ENCODE assay signal across 9 mouse cellular contexts in the genomic region with DNA sequence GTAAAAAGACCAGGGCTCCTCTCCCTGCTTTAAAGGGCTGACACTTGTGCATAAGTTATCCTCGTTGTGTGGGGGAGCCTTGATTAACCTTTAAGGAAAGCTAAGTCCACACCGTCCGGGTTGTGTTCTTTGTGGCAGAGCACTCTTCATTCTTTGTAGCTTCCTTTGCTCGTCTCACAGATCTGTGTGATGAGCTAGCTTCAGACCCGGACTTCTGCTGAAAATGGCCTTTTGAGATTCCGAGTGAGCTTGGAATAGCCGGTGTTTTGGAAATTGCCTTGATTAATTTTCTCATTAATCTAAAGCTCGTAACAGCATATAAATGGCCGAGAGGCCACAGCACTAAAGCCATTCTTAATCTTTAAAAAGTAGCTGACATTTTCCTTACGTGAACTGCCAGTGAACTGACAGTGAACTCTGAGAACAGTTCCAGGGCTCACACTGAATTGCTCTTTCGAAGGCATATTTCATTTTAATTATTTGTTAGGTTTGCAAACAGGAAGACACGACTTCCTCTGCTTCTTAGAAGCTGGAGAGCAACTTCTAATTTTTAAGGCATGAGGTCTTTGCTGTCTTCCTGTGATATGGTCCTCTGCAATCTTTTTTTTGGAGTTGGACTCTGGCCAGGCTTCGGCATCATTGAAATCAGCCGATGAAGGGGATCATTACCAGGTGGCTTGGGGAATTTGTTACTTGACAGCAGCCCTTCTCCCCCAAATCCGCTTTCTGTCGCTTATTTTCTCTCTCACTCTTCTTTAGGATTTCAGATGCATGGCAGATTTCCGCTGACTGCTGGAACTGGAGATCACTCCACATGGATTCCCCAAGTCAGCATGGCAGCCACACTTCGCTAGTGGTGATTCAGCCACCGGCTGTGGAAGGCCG. TPM values are rescaled to one million over a fixed set of nuclear protein-coding genes. Genes with fewer than 3 reads are reported as not detected.
DNase-seq lines count a peak whose midpoint lies in the region; ATAC-seq and TF ChIP-seq lines count a peak whose summit lies in the region.
"Had no signal": no experiment of that assay in that cellular context is flagged by ENCODE, and none has a peak within 500 bp of the region (broad histone marks: within the 10 kb centered on the region; RNA-seq: fewer than 3 reads in every experiment).

No protein-coding gene starts in this region.

- H3K4me1 ChIP-seq in forebrain, postnatal 0 days (ENCODE audit: insufficient read depth): peaks cover 4% of the 10 kb centered on the region; the same call in 1 of the 2 replicates
- H3K4me1 ChIP-seq in intestine, postnatal 0 days (replicated peaks; ENCODE audit: control insufficient read depth, insufficient read depth, low read length): no peaks in the 10 kb centered on the region; the same call in 1 of the 2 replicates
- H3K4me1 ChIP-seq in lung, embryonic 16.5 days (replicated peaks; ENCODE audit: control insufficient read depth, insufficient read depth, low read length): peaks cover 36% of the 10 kb centered on the region

- WGBS in forebrain, postnatal 0 days: 40% methylated on average over 20 of the region's 20 CpGs
- 38% methylated on average over 20 of the region's 20 CpGs for WGBS in intestine, postnatal 0 days
- 19% methylated on average over 20 of the region's 20 CpGs for WGBS in lung, embryonic 16.5 days

- H3K27me3 ChIP-seq in forebrain, postnatal 0 days (ENCODE audit: insufficient read depth, low read length): no peaks in the 10 kb centered on the region
- H3K27me3 ChIP-seq in intestine, postnatal 0 days (replicated peaks; ENCODE audit: control insufficient read depth, insufficient read depth, low read length): no peaks in the 10 kb centered on the region
- H3K27me3 ChIP-seq in lung, embryonic 16.5 days (ENCODE audit: control insufficient read depth, insufficient read depth, low read depth, low read length): no peaks in the 10 kb centered on the region
- H3K27me3 ChIP-seq: CH12.LX had no signal

- peak; percentile 25 to 29 for DNase-seq in cerebellum, postnatal 14 days
- no peak for DNase-seq in cerebellum, adult 9-11 months
- DNase-seq in forebrain, postnatal 0 days: no peak
- DNase-seq in ovary, postnatal 10 days (ENCODE audit: low spot score): no peak
- no peak for DNase-seq in adipocyte (ENCODE audit: low spot score)
- DNase-seq in cerebellum, postnatal 36 days: no peak

- 0 out of 2 replicates have a peak overlapping the region, but pooled peaks have one; percentile 70 for H3K9ac ChIP-seq in forebrain, postnatal 0 days
- H3K9ac ChIP-seq in intestine, postnatal 0 days (ENCODE audit: low read depth, low read length): peak overlapping the region; percentile 78; the same call in 1 of the 2 replicates
- peak overlapping the region; percentile 97 for H3K9ac ChIP-seq in lung, embryonic 16.5 days (ENCODE audit: low read length)

- no peaks in the 10 kb centered on the region for H3K9me3 ChIP-seq in forebrain, postnatal 0 days (ENCODE audit: low read length)
- H3K9me3 ChIP-seq in intestine, postnatal 0 days (ENCODE audit: control insufficient read depth): no peaks in the 10 kb centered on the region
- H3K9me3 ChIP-seq in lung, embryonic 16.5 days (ENCODE audit: control insufficient read depth, low read length): no peaks in the 10 kb centered on the region

- no peak for ATAC-seq in forebrain, postnatal 0 days
- no peak for ATAC-seq in intestine, postnatal 0 days
- no peak for ATAC-seq in lung, embryonic 16.5 days (ENCODE audit: low read depth)

- no peak for TF ChIP-seq CTCF in forebrain, postnatal 0 days (IDR thresholded peaks at IDR 0.05; ENCODE audit: low read depth)
- no peak for TF ChIP-seq CTCF in intestine, postnatal 0 days (IDR thresholded peaks at IDR 0.05; ENCODE audit: low read depth)

- no peak overlapping the region for H3K27ac ChIP-seq in forebrain, postnatal 0 days (ENCODE audit: low read depth, low read length)
- H3K27ac ChIP-seq in intestine, postnatal 0 days (ENCODE audit: low read depth, low read length): no peak overlapping the region; the same call in 1 of the 2 replicates
- peak overlapping the region; percentile 44 for H3K27ac ChIP-seq in lung, embryonic 16.5 days (ENCODE audit: low read length)

- H3K36me3 ChIP-seq in forebrain, postnatal 0 days (ENCODE audit: insufficient read depth): peaks cover 16% of the 10 kb centered on the region
- peaks cover 26% of the 10 kb centered on the region for H3K36me3 ChIP-seq in intestine, postnatal 0 days (ENCODE audit: control insufficient read depth, insufficient read depth)
- peaks cover 25% of the 10 kb centered on the region for H3K36me3 ChIP-seq in lung, embryonic 16.5 days (ENCODE audit: control insufficient read depth, insufficient read depth, low read length)

- peak overlapping the region; percentile 80 for H3K4me2 ChIP-seq in forebrain, postnatal 0 days (ENCODE audit: low read depth)
- H3K4me2 ChIP-seq in intestine, postnatal 0 days (replicated peaks; ENCODE audit: low read depth): peak overlapping the region; percentile 76
- H3K4me2 ChIP-seq in lung, embryonic 16.5 days (ENCODE audit: low read depth, low read length): peak overlapping the region; percentile 75

- peak overlapping the region; percentile 72 for H3K4me3 ChIP-seq in forebrain, postnatal 0 days (ENCODE audit: low read depth, low read length)
- peak overlapping the region; percentile 83 for H3K4me3 ChIP-seq in intestine, postnatal 0 days (ENCODE audit: low read depth, low read length)
- H3K4me3 ChIP-seq in lung, embryonic 16.5 days (ENCODE audit: low read length): peak overlapping the region; percentile 95

RNA-seq across cellular contexts. Expression of a gene that starts 2.3 kb away (rescaled TPM):
- total RNA-seq in forebrain, postnatal 0 days (2014; rRNA removed): 21.8 and 26.4 TPM in 2 replicates
- polyA plus RNA-seq in forebrain, postnatal 0 days (2015; fragmentation: Nextera tagmentation; extraction: Ambion mirVana): 7.2 and 7.8 TPM in 2 replicates
- 7.9 and 9.2 TPM in 2 replicates for polyA plus RNA-seq in intestine, postnatal 0 days (2015; fragmentation: Nextera tagmentation; extraction: Ambion mirVana)
- polyA plus RNA-seq in lung, embryonic 16.5 days (2015; fragmentation: Nextera tagmentation; extraction: Ambion mirVana): 17.9 and 18.9 TPM in 2 replicates
- total RNA-seq: CH12.LX had no signal

Comparison
In these comparisons a context has a peak if more than half of its experiments do, and no peak if none do; other contexts are left out.
1. DNase-seq: peak in cerebellum, postnatal 14 days (2 of 2); none in cerebellum, adult 9-11 months (single experiment), forebrain, postnatal 0 days (single experiment), ovary, postnatal 10 days (single experiment), adipocyte (single experiment) and cerebellum, postnatal 36 days (0 of 2).
2. Peak in every context shown above with its lines, with median percentiles within 50 percentile points of each other: H3K4me2 ChIP-seq, H3K4me3 ChIP-seq and H3K9ac ChIP-seq.